Mouse (Mus musculus) liver, embryonic 16.5 days (tissue): ENCODE data around the gene Nudt8. TPM values are rescaled to one million over a fixed set of nuclear protein-coding genes. Genes with fewer than 3 reads are reported as not detected.
"Not testable (repeated sequence)": the region's sequence is repeated elsewhere in the genome, so short reads cannot be mapped to it uniquely, and the experiment has no call there.

Experiments
- ATAC-seq: fragments of 200-750 bp; cut with Nextera tagmentation; 2 replicates; pipeline ENCODE4 v1.8.0; 2017; ENCODE audit warnings: low read depth, mild to moderate bottlenecking, moderate number of reproducible peaks, moderate library complexity
- H3K27ac ChIP-seq: fragments of 300-500 bp; sonication (generic); 2 replicates; pipeline ENCODE4 v1.5.1; 2014; ENCODE audit warnings: mild to moderate bottlenecking, low read length
- H3K27me3 ChIP-seq: fragments of 300-500 bp; sonication (generic); 2 replicates; pipeline ENCODE4 v1.6.1; 2014; ENCODE audit warnings: low read depth, low read length, mixed read lengths; ENCODE audit not compliant: control insufficient read depth, insufficient read depth
- H3K36me3 ChIP-seq: fragments of 300-500 bp; sonication (generic); 2 replicates; pipeline ENCODE4 v1.6.1; 2014; ENCODE audit warnings: mild to moderate bottlenecking; ENCODE audit not compliant: control insufficient read depth, insufficient read depth
- H3K4me1 ChIP-seq: fragments of 300-500 bp; sonication (generic); 2 replicates; pipeline ENCODE4 v1.6.1; 2014; ENCODE audit warnings: low read depth, low read length, mixed read lengths; ENCODE audit not compliant: control insufficient read depth
- H3K4me2 ChIP-seq: fragments of 300-500 bp; sonication (generic); 2 replicates; pipeline ENCODE4 v1.6.1; 2014; ENCODE audit warnings: low read depth, low read length, mixed read lengths
- H3K4me3 ChIP-seq: fragments of 300-500 bp; sonication (generic); 2 replicates; pipeline ENCODE4 v1.5.1; 2014; ENCODE audit warnings: low read depth, mild to moderate bottlenecking, low read length
- H3K9ac ChIP-seq: fragments of 300-500 bp; sonication (generic); 2 replicates; pipeline ENCODE4 v1.6.1; 2014; ENCODE audit warnings: low read depth, low read length
- H3K9me3 ChIP-seq: fragments of 300-500 bp; sonication (generic); replicated peaks from 2 replicates; pipeline ENCODE4 v1.6.1; 2016; ENCODE audit warnings: low read length; ENCODE audit not compliant: control insufficient read depth
- WGBS: fragments of 180-500 bp; shearing (Covaris S2); extraction: QIAGEN DNeasy Blood & Tissue Kit; methylation state at CpG from one replicate; pipeline ENCODE4 v1.1.7; 2014; ENCODE audit not compliant: insufficient replicate concordance; 5-methylcytosine and 5-hydroxymethylcytosine counted together
- polyA plus RNA-seq: library from polyadenylated mRNA; unstranded; fragments of >200 nt; fragmentation: Nextera tagmentation; extraction: Ambion mirVana; gene quantifications from 2 replicates; pipeline ENCODE4 v1.2.1, GENCODE M21; 2015

Gene Nudt8
- polyA plus RNA-seq, 1 experiment from 2014 or later = 12.2 TPM

- WGBS = 48% methylated on average over 12 of the region's 12 CpGs
- Histone ChIP-seq H3K9ac (peak overlapping the region; percentile 15; the same call in 1 of the 2 replicates), H3K4me2 (peak overlapping the region; percentile 53), H3K9me3 (no peaks in the 10 kb centered on the region), H3K36me3 (no peaks in the 10 kb centered on the region; the same call in 1 of the 2 replicates), H3K27ac (peak overlapping the region; percentile 52), H3K27me3 (no peaks in the 10 kb centered on the region), H3K4me1 (peaks cover 19% of the 10 kb centered on the region), H3K4me3 (peak overlapping the region; percentile 39)
- ATAC-seq = peak; percentile 35
These were observed 36.1 kb downstream of the Nudt8 start for GRCm38 (mm10) chr19:4036327-4037045.

- not testable (repeated sequence) for H3K9me3 ChIP-seq, H3K27me3 ChIP-seq, ATAC-seq, H3K36me3 ChIP-seq
- WGBS = 20% methylated on average over 7 of the region's 8 CpGs
- H3K27ac ChIP-seq = peak overlapping the region; percentile 78
- H3K9ac ChIP-seq = peak overlapping the region; percentile 80
- H3K4me1 ChIP-seq = peaks cover 19% of the 10 kb centered on the region
- peak overlapping the region; percentile 70 for H3K4me3 ChIP-seq
- H3K4me2 ChIP-seq = peak overlapping the region; percentile 89
These were observed 36.9 kb downstream of the Nudt8 start for GRCm38 (mm10) chr19:4037154-4037787.

GRCm38 (mm10) chr19:4037788-4038232 lies 37.4 kb downstream of the Nudt8 start, which contains the start of gene Gstp1:
Gene Gstp1, minus strand, starts transcription at chr19:4037985.
- Histone ChIP-seq H3K36me3 (no peaks in the 10 kb centered on the region; the same call in 1 of the 2 replicates), H3K4me1 (peaks cover 19% of the 10 kb centered on the region), H3K4me3 (peak within 1 kb of the TSS; percentile 70), H3K27ac (peak within 1 kb of the TSS; percentile 78), H3K4me2 (peak within 1 kb of the TSS; percentile 89), H3K27me3 (no peaks in the 10 kb centered on the region), H3K9ac (peak within 1 kb of the TSS; percentile 80), H3K9me3 (no peaks in the 10 kb centered on the region)
- ATAC-seq = peak; percentile 79
- under 1% methylated on average over 26 of the region's 26 CpGs for WGBS

GRCm38 (mm10) chr19:4040941-4041340 lies 40.6 kb downstream of the Nudt8 start:
- H3K4me3 ChIP-seq, H3K9ac ChIP-seq, ATAC-seq, H3K36me3 ChIP-seq, H3K27me3 ChIP-seq, H3K9me3 ChIP-seq, H3K4me2 ChIP-seq, H3K27ac ChIP-seq: not testable (repeated sequence)
- peaks cover 32% of the 10 kb centered on the region for H3K4me1 ChIP-seq
- 74% methylated on average over 5 of the region's 5 CpGs for WGBS

GRCm38 (mm10) chr19:4041500-4041899 lies 41.1 kb downstream of the Nudt8 start:
- ATAC-seq, H3K9me3 ChIP-seq, H3K4me2 ChIP-seq, H3K9ac ChIP-seq, H3K4me3 ChIP-seq, H3K27me3 ChIP-seq, H3K36me3 ChIP-seq, H3K27ac ChIP-seq: not testable (repeated sequence)
- H3K4me1 ChIP-seq = peaks cover 32% of the 10 kb centered on the region
- WGBS = 75% methylated on average over 3 of the region's 4 CpGs

- Histone ChIP-seq H3K27me3 (no peaks in the 10 kb centered on the region), H3K36me3 (no peaks in the 10 kb centered on the region), H3K9me3 (no peaks in the 10 kb centered on the region), H3K4me1 (peaks cover 36% of the 10 kb centered on the region), H3K27ac (no peak overlapping the region), H3K4me2 (no peak overlapping the region), H3K4me3 (no peak overlapping the region), H3K9ac (no peak overlapping the region)
- no peak for ATAC-seq
- 59% methylated on average over 14 of the region's 14 CpGs for WGBS
These were observed 41.7 kb downstream of the Nudt8 start for GRCm38 (mm10) chr19:4042124-4042523.

GRCm38 (mm10) chr19:4044109-4044508 lies 43.7 kb downstream of the Nudt8 start:
- ATAC-seq, H3K4me2 ChIP-seq, H3K27me3 ChIP-seq, H3K9me3 ChIP-seq, H3K4me3 ChIP-seq, H3K27ac ChIP-seq, H3K9ac ChIP-seq, H3K36me3 ChIP-seq: not testable (repeated sequence)
- peaks cover 35% of the 10 kb centered on the region for H3K4me1 ChIP-seq
- 38% methylated on average over 5 of the region's 5 CpGs for WGBS

- Histone ChIP-seq H3K4me1 (peaks cover 35% of the 10 kb centered on the region), H3K27me3 (no peaks in the 10 kb centered on the region), H3K27ac (peak within 1 kb of the TSS; percentile 98), H3K9me3 (no peaks in the 10 kb centered on the region), H3K36me3 (no peaks in the 10 kb centered on the region), H3K4me2 (peak within 1 kb of the TSS; percentile 66), H3K9ac (peak within 1 kb of the TSS; percentile 45), H3K4me3 (peak within 1 kb of the TSS; percentile 38)
- 43% methylated on average over 16 of the region's 16 CpGs for WGBS
- peak; percentile 80 for ATAC-seq
These were observed 45.8 kb downstream of the Nudt8 start, which contains the start of gene Gstp2 for GRCm38 (mm10) chr19:4045966-4046865. Gene Gstp2, minus strand, starts transcription at chr19:4046023.
